Mouse (Mus musculus): ENCODE results near the gene Asic2. TPM values are rescaled to one million over a fixed set of nuclear protein-coding genes. Genes with fewer than 3 reads are reported as not detected.
"Not testable (repeated sequence)": the region's sequence is repeated elsewhere in the genome, so short reads cannot be mapped to it uniquely, and the experiment has no call there.

Gene Asic2
- total RNA-seq, 1 experiment from 2014 or later, result not detected

DNA sequence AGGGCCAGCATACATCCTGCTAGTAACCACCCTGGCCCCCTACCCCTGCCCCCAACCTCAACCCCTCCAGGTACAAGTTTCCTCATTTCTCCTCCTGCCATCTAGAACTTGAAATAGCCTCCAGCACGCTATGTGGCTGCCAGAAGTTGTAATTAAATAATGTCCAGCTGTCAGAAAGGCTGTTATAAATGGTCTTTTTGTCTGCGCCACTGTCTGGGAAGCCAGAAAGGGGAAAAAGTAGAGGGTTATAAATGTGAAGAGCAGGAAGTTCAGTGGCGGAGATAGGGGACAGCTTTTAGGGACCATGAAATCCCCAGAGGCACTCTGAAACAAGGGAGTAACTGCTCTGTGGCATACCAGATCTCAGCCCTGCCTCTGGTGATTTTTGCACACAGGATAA is 678.2 kb downstream of the Asic2 start:
- no peak for ATAC-seq (replicated peaks in 1 of 2; ENCODE audit: insufficient read depth in 1 of 2, low FRiP score in 2 of 2, low TSS enrichment in 1 of 2, low read depth in 1 of 2, poor library complexity in 2 of 2, severe bottlenecking in 2 of 2)

DNA sequence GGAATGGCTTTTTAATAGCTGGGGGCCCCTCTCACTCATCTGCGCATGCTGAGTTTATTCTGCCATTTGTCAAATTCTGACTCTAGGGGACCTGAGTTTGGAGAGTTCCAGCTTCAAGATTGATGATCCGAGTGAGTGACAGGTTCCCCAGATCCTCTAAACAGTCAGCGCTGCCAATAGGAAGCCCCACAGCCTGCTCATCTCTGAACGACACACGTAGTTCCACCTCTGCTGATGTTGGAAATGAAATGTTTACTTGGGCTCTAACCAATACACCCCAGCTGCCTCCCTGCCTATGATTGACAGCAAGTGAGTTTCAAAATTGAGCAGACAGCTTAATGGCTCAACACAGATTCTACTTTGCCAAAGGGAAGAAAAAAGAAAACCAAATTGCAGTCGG is 685.1 kb downstream of the Asic2 start:
- no peak for ATAC-seq (replicated peaks in 1 of 2; ENCODE audit: insufficient read depth in 1 of 2, low FRiP score in 2 of 2, low TSS enrichment in 1 of 2, low read depth in 1 of 2, poor library complexity in 2 of 2, severe bottlenecking in 2 of 2)

DNA sequence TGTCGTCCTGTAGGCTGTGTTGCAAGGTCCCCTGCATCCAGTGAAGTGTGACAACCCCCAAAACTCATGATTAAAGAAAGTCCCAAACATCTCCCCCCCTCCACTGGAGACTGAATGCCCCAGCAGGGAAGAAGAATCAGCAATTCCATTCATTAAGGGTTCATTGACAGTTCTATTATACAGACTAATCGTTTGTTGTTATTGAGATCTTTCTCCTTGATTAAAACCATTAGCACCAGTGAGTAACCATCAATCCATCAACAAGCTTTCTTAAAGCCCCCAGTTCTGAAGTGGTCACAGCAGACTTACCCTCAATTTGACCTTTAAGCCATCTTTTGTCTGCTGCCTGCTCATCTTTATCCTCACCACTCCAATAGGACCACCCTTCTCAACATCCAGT is 688.2 kb downstream of the Asic2 start:
- no peak for ATAC-seq (replicated peaks in 1 of 2; ENCODE audit: insufficient read depth in 1 of 2, low FRiP score in 2 of 2, low TSS enrichment in 1 of 2, low read depth in 1 of 2, poor library complexity in 2 of 2, severe bottlenecking in 2 of 2)

DNA sequence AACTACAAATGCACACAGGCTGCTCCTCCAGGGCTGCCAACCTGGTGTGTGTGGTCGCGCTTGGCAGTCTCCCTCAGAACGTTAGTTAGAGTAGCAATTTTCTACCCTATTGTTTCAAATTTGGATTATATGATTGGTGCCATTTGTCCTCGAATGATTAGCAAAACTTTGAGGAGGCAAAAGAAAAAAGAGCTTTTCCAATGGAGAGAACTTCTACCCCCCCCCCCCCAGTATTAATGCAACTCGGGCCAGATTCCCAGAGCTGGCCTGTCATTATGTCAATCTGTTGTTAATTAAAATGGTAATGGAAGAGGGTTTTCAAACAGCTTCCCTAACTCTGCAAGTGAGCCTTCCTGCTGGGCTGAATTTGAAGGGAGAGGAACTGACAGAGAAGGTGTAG is 690.9 kb downstream of the Asic2 start:
- no peak for ATAC-seq (replicated peaks in 1 of 2; ENCODE audit: insufficient read depth in 1 of 2, low FRiP score in 2 of 2, low TSS enrichment in 1 of 2, low read depth in 1 of 2, poor library complexity in 2 of 2, severe bottlenecking in 2 of 2)

DNA sequence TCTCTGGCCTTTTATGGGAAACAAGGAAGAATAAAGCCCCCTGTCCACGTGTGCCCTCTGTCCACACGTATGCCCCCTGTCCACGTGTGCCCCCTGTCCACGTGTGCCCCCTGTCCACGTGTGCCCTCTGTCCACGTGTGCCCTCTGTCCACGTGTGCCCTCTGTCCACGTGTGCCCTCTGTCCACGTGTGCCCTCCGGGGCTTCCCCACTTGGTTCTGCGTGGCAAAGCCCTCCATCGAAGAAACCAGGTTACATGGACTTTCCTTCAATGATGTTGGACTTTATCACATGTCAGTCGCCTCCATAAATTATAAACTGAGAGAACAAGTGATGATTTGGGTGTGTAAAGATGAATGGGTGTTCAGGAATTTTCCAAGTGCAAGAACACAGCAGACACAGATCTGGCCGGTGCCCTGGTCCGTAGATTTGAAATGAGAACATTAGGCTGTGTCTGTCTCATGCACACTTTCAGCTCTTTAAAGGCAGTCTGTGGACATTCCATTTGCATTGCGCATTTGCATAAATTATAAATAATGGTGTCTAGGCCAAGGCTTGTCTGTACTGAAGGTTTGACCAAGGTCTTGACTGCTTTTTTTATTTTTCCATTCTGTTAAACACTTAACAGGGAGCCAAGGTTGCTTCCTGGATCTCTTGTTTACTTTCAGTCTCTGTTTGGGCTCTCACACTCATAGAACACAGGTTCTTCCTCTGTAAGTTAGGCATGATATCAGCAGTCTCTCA is 695.4 kb downstream of the Asic2 start:
- no peak for ATAC-seq (replicated peaks in 1 of 2; ENCODE audit: insufficient read depth in 1 of 2, low FRiP score in 2 of 2, low TSS enrichment in 1 of 2, low read depth in 1 of 2, poor library complexity in 2 of 2, severe bottlenecking in 2 of 2)

DNA sequence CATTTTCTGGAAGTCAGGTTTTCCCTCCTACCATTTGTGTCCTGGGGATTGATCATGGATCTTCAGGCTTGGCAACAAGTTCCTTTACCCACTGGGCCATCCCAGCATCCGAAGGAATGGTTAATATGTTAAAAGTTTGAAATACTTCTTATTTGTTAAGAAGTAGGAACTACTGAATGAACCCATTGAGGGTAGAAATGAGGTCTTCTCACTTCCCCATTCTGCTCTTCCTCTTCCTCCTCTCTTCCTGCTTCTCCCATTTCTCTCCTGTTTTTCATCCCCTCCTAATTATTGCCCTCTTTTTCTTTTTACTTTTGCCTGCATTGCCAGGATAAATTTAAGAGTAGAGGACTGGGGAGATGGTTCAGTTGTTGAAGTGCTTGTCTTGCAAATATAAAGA is 696.8 kb downstream of the Asic2 start:
- ATAC-seq (replicated peaks in 1 of 2; ENCODE audit: insufficient read depth in 1 of 2, low FRiP score in 2 of 2, low TSS enrichment in 1 of 2, low read depth in 1 of 2, poor library complexity in 2 of 2, severe bottlenecking in 2 of 2), result no peak

DNA sequence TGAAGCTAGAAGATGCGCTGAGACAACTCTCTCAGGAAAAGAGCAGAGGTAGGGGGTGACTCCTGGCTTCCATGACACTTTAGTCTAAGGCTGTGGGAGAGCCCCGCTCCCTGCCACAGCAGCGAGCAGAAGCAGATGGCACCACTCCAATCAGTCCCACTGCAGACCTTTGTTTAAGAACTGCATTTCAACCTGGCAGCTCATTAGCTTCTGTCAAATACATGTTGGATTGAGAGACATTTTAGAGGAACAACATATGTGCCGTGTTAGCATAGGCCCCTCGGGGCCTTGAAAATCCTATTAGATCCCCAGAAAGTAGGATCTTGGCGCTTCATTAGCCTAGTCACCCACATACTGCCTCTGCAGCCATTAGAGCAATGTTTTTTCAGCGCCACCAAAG is 697.7 kb downstream of the Asic2 start:
- no peak for ATAC-seq (replicated peaks in 1 of 2; ENCODE audit: insufficient read depth in 1 of 2, low FRiP score in 2 of 2, low TSS enrichment in 1 of 2, low read depth in 1 of 2, poor library complexity in 2 of 2, severe bottlenecking in 2 of 2)

DNA sequence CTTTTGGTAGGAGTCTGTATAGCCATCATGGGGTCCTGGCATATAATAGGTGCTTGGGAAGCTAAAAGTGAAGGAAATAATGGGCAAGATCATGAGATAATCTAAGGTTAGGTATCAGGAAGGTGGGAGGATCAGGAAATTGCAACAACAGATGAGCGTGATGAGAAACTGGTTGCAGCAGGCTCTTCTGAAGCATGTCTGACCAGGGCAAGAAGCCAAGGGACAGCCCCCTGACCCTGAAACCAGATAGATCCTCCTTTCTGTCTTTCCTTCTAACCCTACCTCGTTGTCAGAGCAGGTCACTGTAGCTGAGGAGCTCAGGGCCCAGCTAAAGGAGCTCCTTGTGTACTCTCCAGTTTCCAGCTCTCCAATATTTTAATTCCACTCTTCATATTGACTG is 704.5 kb downstream of the Asic2 start:
- ATAC-seq (replicated peaks in 1 of 2; ENCODE audit: insufficient read depth in 1 of 2, low FRiP score in 2 of 2, low TSS enrichment in 1 of 2, low read depth in 1 of 2, poor library complexity in 2 of 2, severe bottlenecking in 2 of 2), result no peak

DNA sequence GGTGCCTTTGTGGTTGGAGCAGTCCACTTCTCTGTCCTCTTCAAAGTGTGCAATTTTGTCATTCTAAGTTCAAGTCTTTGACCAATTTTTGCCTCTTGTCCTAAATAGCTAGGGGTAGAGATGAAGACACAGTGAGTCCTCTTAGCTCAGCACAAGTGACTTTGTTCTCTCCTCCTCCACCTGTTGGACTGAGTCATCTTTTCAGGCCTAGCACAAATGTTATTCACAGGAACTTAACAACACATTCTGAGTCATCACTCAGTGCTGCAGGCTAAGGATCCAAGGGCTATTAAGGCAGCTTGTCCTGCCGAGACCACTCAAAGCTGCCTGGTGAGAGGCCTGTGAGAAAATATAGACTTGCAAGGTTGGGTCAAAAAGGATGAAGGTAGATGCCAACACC is 705.1 kb downstream of the Asic2 start:
- ATAC-seq (replicated peaks in 1 of 2; ENCODE audit: insufficient read depth in 1 of 2, low FRiP score in 2 of 2, low TSS enrichment in 1 of 2, low read depth in 1 of 2, poor library complexity in 2 of 2, severe bottlenecking in 2 of 2), result no peak

DNA sequence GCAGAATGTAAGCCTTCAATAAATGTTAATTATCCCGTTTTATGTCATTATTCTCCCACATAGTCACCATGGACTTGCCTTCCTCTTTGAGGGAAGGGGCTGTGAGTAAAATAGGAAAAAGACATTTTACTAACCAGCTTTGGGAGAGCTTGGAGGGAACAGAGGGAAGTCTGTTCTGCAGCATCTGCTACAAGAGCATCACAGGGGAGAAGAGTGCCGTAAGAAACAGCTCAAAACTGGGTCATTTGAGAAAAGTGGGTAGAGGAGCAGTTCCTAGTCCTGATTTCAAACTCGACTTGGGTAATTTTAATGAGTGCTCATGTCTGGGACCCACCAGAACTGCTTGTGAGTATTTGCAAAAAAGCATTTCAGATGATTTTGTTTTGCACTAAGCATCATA is 707.0 kb downstream of the Asic2 start:
- ATAC-seq (replicated peaks in 1 of 2; ENCODE audit: insufficient read depth in 1 of 2, low FRiP score in 2 of 2, low TSS enrichment in 1 of 2, low read depth in 1 of 2, poor library complexity in 2 of 2, severe bottlenecking in 2 of 2), result no peak

DNA sequence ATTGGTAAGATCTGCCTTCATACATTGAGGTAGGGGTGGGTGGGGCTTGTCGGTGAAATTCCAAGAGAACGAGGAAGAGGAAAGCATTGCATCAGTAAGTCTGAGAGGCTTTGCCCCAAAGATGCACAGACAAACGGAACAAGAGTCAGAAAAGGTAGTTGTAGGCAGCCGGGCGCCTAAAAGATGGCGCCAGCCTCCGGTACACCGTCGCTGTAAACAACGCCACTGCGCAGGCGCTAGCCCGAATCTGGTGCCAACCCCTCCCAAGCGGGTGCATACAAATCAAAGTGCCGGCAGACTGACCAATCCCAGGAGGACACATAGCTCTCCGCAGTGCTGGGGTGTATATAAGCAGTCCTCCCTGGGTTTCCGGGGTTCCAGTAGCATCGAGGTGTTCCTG is 727.1 kb downstream of the Asic2 start:
- not testable (repeated sequence) for ATAC-seq (replicated peaks in 1 of 2; ENCODE audit: insufficient read depth in 1 of 2, low FRiP score in 2 of 2, low TSS enrichment in 1 of 2, low read depth in 1 of 2, poor library complexity in 2 of 2, severe bottlenecking in 2 of 2)

DNA sequence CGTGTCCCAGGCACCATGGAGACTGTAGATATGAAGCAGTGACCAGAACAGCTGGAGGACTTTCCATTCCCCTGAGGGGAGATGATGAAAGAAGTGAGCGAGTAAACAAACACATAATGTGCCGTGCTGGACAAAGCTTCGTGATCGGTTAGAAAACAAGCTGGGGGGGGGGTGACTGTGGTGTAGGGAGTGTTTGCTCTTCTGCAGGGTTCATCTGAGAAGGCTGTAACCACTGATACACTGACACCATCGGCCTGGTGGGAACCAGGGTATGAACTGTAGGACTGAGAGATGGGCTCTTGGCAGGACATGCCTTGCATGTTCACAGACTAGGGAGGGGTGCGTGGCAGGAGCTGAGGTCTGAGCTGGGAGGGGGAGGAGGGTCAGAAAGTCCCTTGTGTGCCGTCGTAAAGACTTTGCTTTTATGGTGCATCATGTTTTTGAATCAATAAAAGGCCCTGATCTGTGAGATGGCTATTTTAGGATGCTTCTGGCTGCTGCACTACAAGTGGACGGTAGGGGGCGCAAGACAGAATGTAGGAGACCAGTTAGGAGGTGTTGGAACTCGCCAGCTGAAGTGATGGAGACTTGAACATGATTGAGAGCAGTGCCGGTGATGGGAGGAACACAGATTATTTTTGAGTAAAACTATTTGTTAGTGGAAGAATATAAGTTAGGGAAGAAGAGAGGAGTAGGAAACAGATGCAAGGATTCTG is 728.1 kb downstream of the Asic2 start:
- ATAC-seq (replicated peaks in 1 of 2; ENCODE audit: insufficient read depth in 1 of 2, low FRiP score in 2 of 2, low TSS enrichment in 1 of 2, low read depth in 1 of 2, poor library complexity in 2 of 2, severe bottlenecking in 2 of 2), result no peak

DNA sequence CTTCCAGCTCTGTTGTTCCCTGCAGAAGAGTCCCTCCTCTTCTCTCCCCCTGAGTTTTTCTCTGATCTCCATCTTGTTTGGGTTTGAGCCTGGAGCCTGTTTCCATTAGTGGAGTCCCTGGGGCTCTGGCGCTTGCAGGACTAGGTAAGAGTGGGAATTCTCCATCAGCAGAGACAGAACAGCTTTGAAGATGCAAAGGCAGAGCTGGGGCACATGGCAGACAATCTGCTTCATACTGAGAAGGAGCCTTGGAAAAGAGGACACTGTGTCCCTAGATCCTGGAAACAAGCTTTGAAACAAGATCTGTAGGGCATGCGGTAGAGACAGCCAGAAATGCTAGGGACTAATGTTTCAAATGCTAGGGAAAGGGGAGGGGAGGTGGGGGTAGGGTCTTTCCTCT is 729.2 kb downstream of the Asic2 start:
- ATAC-seq (replicated peaks in 1 of 2; ENCODE audit: insufficient read depth in 1 of 2, low FRiP score in 2 of 2, low TSS enrichment in 1 of 2, low read depth in 1 of 2, poor library complexity in 2 of 2, severe bottlenecking in 2 of 2), result no peak

DNA sequence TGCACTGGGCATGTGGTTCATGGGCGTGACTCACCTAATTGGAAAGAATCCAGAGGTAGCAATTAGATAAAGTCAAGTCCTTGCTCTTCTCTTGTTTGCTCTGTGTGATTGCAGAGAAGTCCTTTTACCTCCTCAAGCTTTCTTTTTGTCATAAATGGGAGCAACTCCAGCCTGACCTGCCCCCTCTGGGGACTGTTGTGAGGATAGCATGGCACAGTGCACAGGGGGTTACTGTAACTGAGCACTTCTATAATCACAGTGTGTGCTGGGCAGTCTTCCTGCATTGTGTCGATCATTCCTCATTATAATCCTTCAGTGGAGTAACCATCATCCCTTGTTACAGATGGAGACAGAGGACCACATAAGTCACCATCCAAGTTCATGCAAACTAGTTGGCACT is 732.2 kb downstream of the Asic2 start:
- no peak for ATAC-seq (replicated peaks in 1 of 2; ENCODE audit: insufficient read depth in 1 of 2, low FRiP score in 2 of 2, low TSS enrichment in 1 of 2, low read depth in 1 of 2, poor library complexity in 2 of 2, severe bottlenecking in 2 of 2)

DNA sequence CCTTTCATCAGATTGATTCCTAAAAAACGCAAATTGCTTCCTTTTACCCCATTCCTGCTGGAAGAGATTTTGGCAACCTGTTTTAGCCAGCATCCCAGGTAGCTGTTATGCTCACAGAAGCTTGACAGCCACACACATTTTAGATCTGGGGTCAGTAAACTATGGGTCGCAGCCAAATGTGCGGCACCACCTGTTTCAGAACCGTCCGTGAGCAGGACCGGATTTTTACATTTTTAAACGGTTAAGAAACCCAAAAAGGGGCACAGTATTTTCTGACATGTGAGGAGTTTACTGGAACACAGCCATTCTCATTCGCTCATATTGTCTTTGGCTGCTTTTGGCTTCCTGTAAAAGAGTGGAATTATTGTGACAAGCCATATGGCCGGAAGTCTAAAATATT is 744.9 kb downstream of the Asic2 start:
- ATAC-seq (replicated peaks in 1 of 2; ENCODE audit: insufficient read depth in 1 of 2, low FRiP score in 2 of 2, low TSS enrichment in 1 of 2, low read depth in 1 of 2, poor library complexity in 2 of 2, severe bottlenecking in 2 of 2), result no peak

DNA sequence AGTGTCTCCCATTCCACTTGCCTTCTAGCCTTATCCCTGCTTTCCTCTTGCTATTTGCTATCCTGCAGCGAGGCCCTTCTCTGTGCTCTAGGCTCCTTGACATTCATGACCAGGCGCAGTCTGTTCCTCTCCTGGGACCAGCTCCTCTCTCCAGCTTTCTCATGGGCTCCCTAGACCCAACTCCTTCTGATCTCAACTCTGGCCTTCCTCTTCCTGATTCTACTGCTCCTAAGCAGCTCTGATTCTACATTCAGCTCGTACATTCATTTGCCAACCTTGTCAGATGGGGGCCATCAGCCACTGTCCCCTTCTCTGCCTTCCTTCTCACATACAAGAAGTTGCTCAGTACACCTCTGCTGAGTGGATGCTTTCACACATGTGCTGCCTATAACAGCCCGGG is 747.5 kb downstream of the Asic2 start:
- ATAC-seq (replicated peaks in 1 of 2; ENCODE audit: insufficient read depth in 1 of 2, low FRiP score in 2 of 2, low TSS enrichment in 1 of 2, low read depth in 1 of 2, poor library complexity in 2 of 2, severe bottlenecking in 2 of 2), result no peak

DNA sequence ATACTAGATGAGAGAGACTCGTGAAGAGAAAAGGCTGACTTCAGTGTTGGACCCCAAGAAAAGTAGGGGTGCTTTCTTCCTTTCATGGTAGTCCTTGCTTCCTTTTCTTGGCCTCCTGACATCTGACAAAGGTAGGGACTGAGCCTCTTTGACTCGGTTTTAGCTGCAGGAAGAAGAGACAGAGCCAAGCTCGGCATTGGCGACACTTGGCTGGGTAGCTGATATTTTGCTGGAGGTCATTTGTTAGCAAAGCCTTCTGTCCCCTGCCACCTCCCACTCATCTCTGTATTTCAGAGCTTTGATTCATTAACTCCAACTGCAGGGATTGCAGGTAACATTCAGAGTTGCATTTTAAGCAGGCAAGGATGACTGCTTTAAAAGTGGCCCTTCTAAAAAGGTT is 762.8 kb downstream of the Asic2 start:
- no peak for ATAC-seq (replicated peaks in 1 of 2; ENCODE audit: insufficient read depth in 1 of 2, low FRiP score in 2 of 2, low TSS enrichment in 1 of 2, low read depth in 1 of 2, poor library complexity in 2 of 2, severe bottlenecking in 2 of 2)

DNA sequence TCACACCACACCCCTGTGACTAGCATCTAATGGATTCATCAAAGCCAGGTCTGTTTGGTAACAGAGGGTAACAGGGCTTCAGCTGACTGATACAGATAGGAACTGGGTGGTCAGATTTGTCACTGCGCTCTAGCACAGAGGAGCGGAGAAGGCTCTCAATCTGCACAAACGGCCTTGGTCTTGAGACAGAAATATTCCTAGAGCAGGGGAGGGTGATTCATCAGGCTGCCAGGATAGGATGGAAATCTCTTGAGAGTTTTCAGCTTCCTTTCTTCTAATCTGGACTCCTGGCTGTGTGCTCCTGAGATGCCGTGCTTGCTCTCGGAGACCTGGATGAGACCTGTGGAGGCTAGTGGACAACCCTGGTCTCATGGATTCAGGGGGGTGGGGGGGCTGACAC is 765.7 kb downstream of the Asic2 start:
- no peak for ATAC-seq (replicated peaks in 1 of 2; ENCODE audit: insufficient read depth in 1 of 2, low FRiP score in 2 of 2, low TSS enrichment in 1 of 2, low read depth in 1 of 2, poor library complexity in 2 of 2, severe bottlenecking in 2 of 2)

DNA sequence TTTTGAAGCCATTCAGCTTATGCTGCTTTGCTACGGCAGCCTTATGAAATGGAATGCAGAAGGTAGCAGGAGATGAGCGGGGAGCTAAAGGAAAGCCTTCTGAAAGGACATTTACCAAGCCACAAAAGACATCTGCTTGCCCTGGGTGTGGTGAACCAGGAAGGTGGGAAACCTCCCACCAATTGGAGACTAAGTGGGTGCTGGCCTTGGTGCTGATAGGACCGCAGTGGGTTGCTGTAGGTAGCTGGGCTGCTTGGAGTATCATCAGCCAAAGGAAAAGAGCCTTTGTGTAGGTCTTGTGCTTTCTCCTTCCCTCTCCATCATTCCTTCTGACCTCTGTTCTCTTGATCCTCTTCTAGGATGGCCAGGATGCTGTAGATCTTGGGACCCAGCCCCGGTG is 774.4 kb downstream of the Asic2 start:
- no peak for ATAC-seq (replicated peaks in 1 of 2; ENCODE audit: insufficient read depth in 1 of 2, low FRiP score in 2 of 2, low TSS enrichment in 1 of 2, low read depth in 1 of 2, poor library complexity in 2 of 2, severe bottlenecking in 2 of 2)
